Mouse (Mus musculus) embryonic fibroblast, embryonic 13.5 days (primary cell): ENCODE measurements around the gene Mrps24.

Experiments used
- CTCF ChIP-seq: IDR thresholded peaks from 2 replicates; pipeline ENCODE4 v1.5.1; 2011; ENCODE audit warnings: mild to moderate bottlenecking, control low read depth, low read length, moderate library complexity, borderline replicate concordance; ENCODE audit not compliant: insufficient read depth
- POLR2A ChIP-seq: IDR thresholded peaks from 2 replicates; pipeline ENCODE4 v1.6.1; 2011; ENCODE audit warnings: low read depth, mild to moderate bottlenecking, control low read depth, low read length, moderate library complexity

GRCm38 (mm10) chr11:5700808-5701207 lies 14.7 kb downstream of the Mrps24 start:
- no peak for TF ChIP-seq CTCF
- TF ChIP-seq POLR2A: no peak
